Mouse (Mus musculus) myocyte (in vitro differentiated cells): ENCODE results near the gene Snrnp70.

ENCODE experiments used
- MYOG ChIP-seq, 3 experiments: IDR thresholded peaks; one replicate each; pipeline ENCODE4 v1.6.1; 2011; ENCODE audit warnings: control low read depth in 2 of 3, low read depth in 2 of 3, mild to moderate bottlenecking in 2 of 3; ENCODE audit not compliant: insufficient read length in 2 of 3, control insufficient read depth in 1 of 3, insufficient read depth in 1 of 3
- POLR2AphosphoS2 ChIP-seq: IDR thresholded peaks from one replicate; pipeline ENCODE4 v1.6.1; 2011; ENCODE audit warnings: low read depth, control low read depth; ENCODE audit not compliant: insufficient read length

DNA sequence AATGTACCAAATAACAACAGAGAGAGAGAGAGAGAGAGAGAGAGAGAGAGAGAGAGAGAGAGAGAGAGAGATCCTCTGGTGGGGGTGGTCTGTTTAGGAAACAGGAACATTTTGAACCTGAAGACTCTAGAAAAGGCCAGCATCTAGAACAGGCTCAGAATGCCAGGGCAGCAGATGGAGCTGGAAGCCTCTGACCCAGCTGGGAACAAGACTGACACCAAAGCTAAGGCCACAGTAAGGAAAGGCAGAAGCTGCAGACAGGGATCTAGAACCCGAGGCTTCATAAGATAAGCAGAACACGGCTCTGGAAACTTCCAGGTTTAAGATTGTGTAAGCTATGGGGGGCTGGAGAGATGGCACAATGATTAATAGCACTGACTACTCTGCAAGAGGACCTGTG lies 31.6 kb downstream of the Snrnp70 start:
- no peak for TF ChIP-seq POLR2AphosphoS2
- no peak for TF ChIP-seq MYOG (IDR thresholded peaks at IDR 0.05; ENCODE audit: control insufficient read depth in 1 of 3, insufficient read depth in 1 of 3, insufficient read length in 2 of 3, low read depth in 2 of 3)
